Mouse (Mus musculus): ENCODE results near the gene Avpi1. TPM values are rescaled to one million over a fixed set of nuclear protein-coding genes. Genes with fewer than 3 reads are reported as not detected.

Gene Avpi1
- polyA plus RNA-seq, 1 experiment from 2014 or later, result 9.0 TPM

GRCm38 (mm10) chr19:42157493-42158237 lies 28.8 kb upstream of the Avpi1 start:
- no peaks in the 10 kb centered on the region for H3K27me3 ChIP-seq (replicated peaks)
- no peak for ATAC-seq (ENCODE audit: low FRiP score, low read depth)
- H3K4me3 ChIP-seq, result no peak overlapping the region
- H3K9me3 ChIP-seq, result no peaks in the 10 kb centered on the region
- H3K4me2 ChIP-seq (replicated peaks), result no peak overlapping the region
- H3K36me3 ChIP-seq, result no peaks in the 10 kb centered on the region
- 83% methylated on average over 12 of the region's 12 CpGs for WGBS
- no peak overlapping the region for H3K27ac ChIP-seq
- no peak overlapping the region for H3K9ac ChIP-seq
- H3K4me1 ChIP-seq, result no peaks in the 10 kb centered on the region

DNA sequence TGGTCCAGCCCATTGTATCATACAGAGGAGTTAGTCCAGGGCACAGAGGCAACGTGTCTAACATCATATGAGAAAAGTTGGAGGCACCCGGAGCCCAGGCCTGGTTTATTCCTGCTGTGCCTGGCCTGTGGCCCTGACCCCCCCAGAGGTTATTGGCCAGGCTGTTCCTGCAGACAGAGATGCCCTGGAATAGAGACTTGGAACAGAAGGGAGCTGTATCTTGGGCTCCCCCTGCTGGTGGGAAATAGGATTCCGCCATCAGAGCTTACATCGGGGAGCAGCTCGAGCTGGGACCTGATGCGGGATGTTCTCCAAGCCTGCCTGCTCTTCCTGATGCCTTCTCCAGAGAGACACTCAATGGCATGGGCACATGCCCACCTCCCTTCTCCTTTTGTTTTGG lies 23.1 kb upstream of the Avpi1 start:
- no peak for ATAC-seq (ENCODE audit: low FRiP score, low read depth)
- no peak overlapping the region for H3K27ac ChIP-seq

DNA sequence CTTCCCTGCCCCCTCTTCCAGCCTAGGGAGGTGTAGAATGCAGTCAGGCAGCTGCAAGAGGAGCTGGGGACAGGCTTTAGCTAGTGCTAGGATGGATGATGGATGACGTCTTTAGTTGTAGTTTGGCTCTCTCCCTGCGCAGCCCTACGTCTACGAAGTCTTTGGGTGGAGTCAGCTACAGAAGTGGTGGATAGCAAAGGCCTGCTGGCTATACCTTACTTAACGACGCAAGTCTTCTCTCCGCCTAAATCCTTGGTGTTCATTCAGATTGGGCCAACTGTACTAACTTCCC lies 19.7 kb upstream of the Avpi1 start:
- 23% methylated on average over 7 of the region's 7 CpGs for WGBS
- Histone ChIP-seq H3K36me3 (no peaks in the 10 kb centered on the region), H3K4me3 (peak overlapping the region; percentile 57), H3K4me1 (peaks cover 18% of the 10 kb centered on the region), H3K9ac (peak overlapping the region; percentile 71), H3K27me3 (replicated peaks) (peaks cover 38% of the 10 kb centered on the region), H3K9me3 (no peaks in the 10 kb centered on the region), H3K4me2 (replicated peaks) (peak overlapping the region; percentile 82), H3K27ac (no peak overlapping the region)
- ATAC-seq (ENCODE audit: low FRiP score, low read depth), result 0 out of 2 replicates have a peak, but pooled peaks have one; percentile 41

More for the DNA sequence above, 23.1 kb upstream of the Avpi1 start:
- Histone ChIP-seq H3K36me3 (no peaks in the 10 kb centered on the region), H3K9me3 (no peaks in the 10 kb centered on the region), H3K27me3 (replicated peaks) (peaks cover 24% of the 10 kb centered on the region), H3K4me3 (no peak overlapping the region; the same call in 1 of the 2 replicates), H3K9ac (no peak overlapping the region), H3K4me2 (replicated peaks) (no peak overlapping the region), H3K4me1 (peaks cover 17% of the 10 kb centered on the region)
- WGBS, result 4% methylated on average over 6 of the region's 6 CpGs

DNA sequence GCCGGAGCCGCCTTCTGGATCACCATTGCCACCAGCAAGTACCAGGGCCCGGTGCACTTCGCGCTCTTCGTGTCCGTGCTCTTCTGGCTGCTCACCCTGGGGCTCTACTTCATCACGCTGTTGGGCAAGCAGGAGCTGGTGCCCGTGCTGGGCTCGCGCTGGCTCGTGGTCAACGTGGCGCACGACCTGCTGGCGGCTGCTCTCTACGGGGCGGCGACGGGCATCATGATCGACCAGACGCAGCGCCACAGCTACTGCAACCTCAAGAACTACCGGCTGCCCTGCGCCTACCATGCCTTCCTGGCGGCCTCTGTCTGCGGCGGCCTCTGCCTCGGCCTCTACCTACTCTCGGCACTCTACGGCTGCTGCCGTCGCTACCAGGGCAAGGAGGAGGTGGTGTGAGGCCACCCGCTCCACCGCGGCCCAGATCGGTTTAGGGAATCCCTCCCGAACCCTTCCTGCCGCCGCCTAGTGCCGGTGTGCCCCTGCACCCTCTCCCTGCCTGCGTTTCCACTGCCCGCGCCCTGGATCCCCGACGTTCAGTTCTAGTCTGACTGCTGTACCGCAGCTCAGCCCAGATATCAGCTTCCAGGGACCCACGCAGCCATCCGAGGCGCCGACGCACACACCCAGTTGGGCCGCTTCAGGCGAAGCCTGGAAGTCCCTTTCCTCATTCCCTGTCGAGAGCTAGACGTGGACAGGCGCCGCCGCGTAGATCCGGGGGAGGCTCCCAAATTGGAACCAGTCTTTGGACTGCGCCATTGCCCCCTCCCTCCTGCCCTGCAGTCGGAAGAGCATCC lies 19.1 kb upstream of the Avpi1 start:
- under 1% methylated on average over 63 of the region's 63 CpGs for WGBS

DNA sequence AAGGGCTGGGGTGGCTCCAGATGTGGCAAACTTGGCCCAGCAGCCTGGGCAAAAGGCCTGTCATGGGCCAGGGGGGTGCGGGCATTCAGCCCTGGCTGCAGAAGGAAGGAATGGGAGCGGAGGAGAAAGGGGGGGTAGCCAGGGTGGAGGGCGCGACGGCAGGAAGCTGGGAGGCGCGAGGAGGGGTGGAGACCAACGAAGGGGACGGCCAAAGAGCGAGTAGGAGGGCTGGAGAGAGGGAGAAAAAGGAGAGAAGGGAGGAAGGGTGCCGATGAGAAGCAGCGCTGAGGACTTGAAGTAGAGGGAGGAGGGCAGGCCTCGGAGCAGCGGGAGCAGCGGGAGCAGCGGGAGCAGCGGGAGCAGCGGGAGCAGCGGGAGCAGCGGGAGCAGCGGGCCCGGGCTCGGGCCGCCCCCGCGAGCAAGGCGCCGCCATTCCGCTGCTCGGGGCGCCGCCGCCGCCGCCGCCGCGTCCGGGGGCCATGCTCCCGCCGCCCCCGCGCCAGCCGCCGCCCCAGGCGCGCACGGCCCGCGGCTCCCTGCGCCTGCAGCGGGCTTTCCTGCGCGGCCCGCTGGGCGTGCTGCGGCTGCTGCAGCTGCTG lies 18.4 kb upstream of the Avpi1 start, which contains the start of gene Marveld1:
Gene Marveld1 (plus strand): TSS at position 231 of the 599 bp plus-strand sequence.
- H3K9ac ChIP-seq, result peak within 1 kb of the TSS; percentile 71
- H3K4me2 ChIP-seq (replicated peaks), result peak within 1 kb of the TSS; percentile 82
- peaks cover 18% of the 10 kb centered on the region for H3K4me1 ChIP-seq
- H3K36me3 ChIP-seq, result no peaks in the 10 kb centered on the region
- no peak within 1 kb of the TSS for H3K27ac ChIP-seq
- H3K4me3 ChIP-seq, result peak within 1 kb of the TSS; percentile 57
- 1% methylated on average over 31 of the region's 57 CpGs for WGBS
- peaks cover 38% of the 10 kb centered on the region for H3K27me3 ChIP-seq (replicated peaks)
- H3K9me3 ChIP-seq, result no peaks in the 10 kb centered on the region
- 0 out of 2 replicates have a peak, but pooled peaks have one; percentile 22 for ATAC-seq (ENCODE audit: low FRiP score, low read depth)

More for the DNA sequence above, 19.1 kb upstream of the Avpi1 start:
- Histone ChIP-seq H3K4me1 (peaks cover 18% of the 10 kb centered on the region), H3K36me3 (no peaks in the 10 kb centered on the region), H3K9me3 (no peaks in the 10 kb centered on the region), H3K9ac (peak overlapping the region; percentile 71), H3K27ac (no peak overlapping the region), H3K27me3 (replicated peaks) (peaks cover 38% of the 10 kb centered on the region), H3K4me2 (replicated peaks) (peak overlapping the region; percentile 82), H3K4me3 (peak overlapping the region; percentile 57)
- peak; percentile 30 for ATAC-seq (ENCODE audit: low FRiP score, low read depth)

GRCm38 (mm10) chr19:42146276-42147010 lies 17.6 kb upstream of the Avpi1 start:
- Histone ChIP-seq H3K36me3 (no peaks in the 10 kb centered on the region), H3K27ac (no peak overlapping the region), H3K4me1 (peaks cover 18% of the 10 kb centered on the region), H3K4me2 (replicated peaks) (peak overlapping the region; percentile 82), H3K9me3 (no peaks in the 10 kb centered on the region), H3K27me3 (replicated peaks) (peaks cover 38% of the 10 kb centered on the region), H3K9ac (no peak overlapping the region), H3K4me3 (no peak overlapping the region)
- 92% methylated on average over 9 of the region's 9 CpGs for WGBS
- ATAC-seq (ENCODE audit: low FRiP score, low read depth), result no peak

DNA sequence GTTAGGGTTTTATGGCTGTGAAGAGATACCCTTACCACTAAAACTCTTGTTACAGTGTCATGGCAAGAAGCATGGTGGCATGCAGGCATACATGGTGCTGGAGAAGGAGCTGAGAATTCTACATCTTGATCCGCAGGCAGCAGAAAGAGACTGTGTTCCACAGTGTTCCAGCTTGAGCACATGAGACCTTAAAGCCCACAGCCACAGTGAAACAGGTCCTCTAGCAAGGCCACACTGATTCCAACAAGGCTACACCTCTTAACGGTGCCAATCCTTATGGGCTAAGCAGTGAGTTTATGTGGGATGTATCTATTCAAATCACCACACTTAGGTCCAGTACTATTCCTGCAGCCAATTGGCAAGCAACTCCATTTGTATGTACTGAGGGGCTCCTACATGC lies 16.9 kb upstream of the Avpi1 start:
- H3K9me3 ChIP-seq, result no peaks in the 10 kb centered on the region
- no peak overlapping the region for H3K9ac ChIP-seq
- H3K4me1 ChIP-seq, result peaks cover 18% of the 10 kb centered on the region
- no peak overlapping the region for H3K4me2 ChIP-seq (replicated peaks)
- peaks cover 38% of the 10 kb centered on the region for H3K27me3 ChIP-seq (replicated peaks)
- no peaks in the 10 kb centered on the region for H3K36me3 ChIP-seq
- H3K27ac ChIP-seq, result no peak overlapping the region
- no peak overlapping the region for H3K4me3 ChIP-seq
- ATAC-seq (ENCODE audit: low FRiP score, low read depth), result no peak
- 92% methylated on average over 2 of the region's 2 CpGs for WGBS

GRCm38 (mm10) chr19:42145210-42145609 lies 16.4 kb upstream of the Avpi1 start:
- Histone ChIP-seq H3K36me3 (no peaks in the 10 kb centered on the region), H3K4me2 (replicated peaks) (no peak overlapping the region), H3K4me3 (no peak overlapping the region), H3K27ac (no peak overlapping the region), H3K9me3 (no peaks in the 10 kb centered on the region), H3K9ac (no peak overlapping the region), H3K27me3 (replicated peaks) (peaks cover 38% of the 10 kb centered on the region), H3K4me1 (peaks cover 18% of the 10 kb centered on the region)
- no peak for ATAC-seq (ENCODE audit: low FRiP score, low read depth)
- 67% methylated on average over 4 of the region's 4 CpGs for WGBS

DNA sequence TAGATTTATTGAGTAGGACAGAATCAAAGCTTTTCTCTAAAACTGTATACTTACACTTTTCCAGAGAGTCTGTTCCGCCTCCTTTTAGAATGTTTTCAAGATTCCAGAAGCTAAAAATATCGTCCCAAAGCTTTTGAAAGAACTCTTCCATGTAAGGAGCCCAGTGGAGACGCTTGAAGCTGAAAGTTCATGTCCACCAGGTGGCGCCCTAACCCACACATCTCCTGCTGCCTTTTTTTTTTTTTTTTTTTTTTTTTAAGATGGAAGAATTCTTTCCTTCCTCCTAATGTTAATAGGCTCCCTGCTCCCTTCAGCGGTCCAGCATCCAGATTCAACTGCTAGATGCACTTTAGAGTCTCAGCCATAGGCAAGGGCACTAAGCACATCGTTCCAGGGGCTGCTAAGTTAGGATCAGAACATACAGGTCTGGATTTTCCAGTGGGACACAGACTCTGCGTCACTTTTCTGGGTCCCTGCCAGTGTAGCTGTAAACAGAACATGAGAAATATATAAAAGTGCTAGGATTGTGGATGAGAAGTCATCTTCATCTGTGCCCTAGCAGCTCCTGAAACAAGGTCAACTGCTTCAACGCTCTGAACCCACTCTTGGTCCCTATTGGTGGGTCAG lies 15.8 kb upstream of the Avpi1 start:
- Histone ChIP-seq H3K4me2 (replicated peaks) (no peak overlapping the region), H3K27me3 (replicated peaks) (peaks cover 36% of the 10 kb centered on the region), H3K36me3 (no peaks in the 10 kb centered on the region), H3K4me3 (no peak overlapping the region), H3K9ac (no peak overlapping the region), H3K9me3 (no peaks in the 10 kb centered on the region), H3K4me1 (peaks cover 18% of the 10 kb centered on the region), H3K27ac (no peak overlapping the region)
- 31% methylated on average over 8 of the region's 8 CpGs for WGBS
- ATAC-seq (ENCODE audit: low FRiP score, low read depth), result no peak

GRCm38 (mm10) chr19:42144067-42144466 lies 15.2 kb upstream of the Avpi1 start:
- H3K4me3 ChIP-seq, result no peak overlapping the region
- peaks cover 30% of the 10 kb centered on the region for H3K27me3 ChIP-seq (replicated peaks)
- peaks cover 18% of the 10 kb centered on the region for H3K4me1 ChIP-seq
- H3K4me2 ChIP-seq (replicated peaks), result no peak overlapping the region
- WGBS, result 53% methylated on average over 6 of the region's 6 CpGs
- H3K36me3 ChIP-seq, result no peaks in the 10 kb centered on the region
- ATAC-seq (ENCODE audit: low FRiP score, low read depth), result no peak
- H3K9ac ChIP-seq, result no peak overlapping the region
- no peak overlapping the region for H3K27ac ChIP-seq
- H3K9me3 ChIP-seq, result no peaks in the 10 kb centered on the region

- no peak overlapping the region for H3K27ac ChIP-seq
- no peak overlapping the region for H3K9ac ChIP-seq
- ATAC-seq (ENCODE audit: low FRiP score, low read depth), result no peak
- H3K9me3 ChIP-seq, result no peaks in the 10 kb centered on the region
- no peaks in the 10 kb centered on the region for H3K36me3 ChIP-seq
- no peak overlapping the region for H3K4me3 ChIP-seq
- whole genome bisulfite sequencing, result 73% methylated on average over 2 of the region's 2 CpGs
- peaks cover 6% of the 10 kb centered on the region; the same call in 1 of the 2 replicates for H3K4me1 ChIP-seq
- H3K4me2 ChIP-seq (replicated peaks), result no peak overlapping the region
- peaks cover 18% of the 10 kb centered on the region for H3K27me3 ChIP-seq (replicated peaks)
Observed at GRCm38 (mm10) chr19:42142757-42143156, 13.9 kb upstream of the Avpi1 start.
